Mouse (Mus musculus) embryo, embryonic 10.5 days (tissue): ENCODE results near the gene Ptprn2.
A peak's percentile ranks its signal among the peaks of the same experiment; 100 is the strongest.

ENCODE experiments used
- DNase-seq: peaks from one replicate; pipeline ENCODE4 v3.0.0-alpha.2; 2015; ENCODE audit warnings: low spot score

Ptprn2 gene

GRCm38 (mm10) chr12:116594866-116595610 lies 109.5 kb downstream of the Ptprn2 start:
- no peak for DNase-seq

- DNase-seq: no peak
These were observed 110.2 kb downstream of the Ptprn2 start for GRCm38 (mm10) chr12:116595727-116596126.

GRCm38 (mm10) chr12:116596993-116597392 lies 111.5 kb downstream of the Ptprn2 start:
- no peak for DNase-seq

GRCm38 (mm10) chr12:116597670-116598069 lies 112.2 kb downstream of the Ptprn2 start:
- no peak for DNase-seq

GRCm38 (mm10) chr12:116598123-116599005 lies 112.8 kb downstream of the Ptprn2 start:
- no peak for DNase-seq

- DNase-seq: peak; percentile 80
These were observed 114.0 kb downstream of the Ptprn2 start for GRCm38 (mm10) chr12:116599537-116599936.

- DNase-seq: no peak
These were observed 114.5 kb downstream of the Ptprn2 start for GRCm38 (mm10) chr12:116600054-116600453.

GRCm38 (mm10) chr12:116601395-116601794 lies 115.9 kb downstream of the Ptprn2 start:
- DNase-seq: no peak

GRCm38 (mm10) chr12:116601921-116602320 lies 116.4 kb downstream of the Ptprn2 start:
- no peak for DNase-seq

GRCm38 (mm10) chr12:116608598-116608997 lies 123.1 kb downstream of the Ptprn2 start:
- no peak for DNase-seq

GRCm38 (mm10) chr12:116619868-116620267 lies 134.3 kb downstream of the Ptprn2 start:
- peak; percentile 84 for DNase-seq

GRCm38 (mm10) chr12:116620299-116620698 lies 134.8 kb downstream of the Ptprn2 start:
- no peak for DNase-seq

- no peak for DNase-seq
These were observed 136.0 kb downstream of the Ptprn2 start for GRCm38 (mm10) chr12:116621325-116622040.

- DNase-seq: no peak
These were observed 137.3 kb downstream of the Ptprn2 start for GRCm38 (mm10) chr12:116622665-116623387.

- DNase-seq: peak; percentile 82
These were observed 140.1 kb downstream of the Ptprn2 start for GRCm38 (mm10) chr12:116625391-116626281.

- no peak for DNase-seq
These were observed 143.5 kb downstream of the Ptprn2 start for GRCm38 (mm10) chr12:116628992-116629391.

- no peak for DNase-seq
These were observed 152.0 kb downstream of the Ptprn2 start for GRCm38 (mm10) chr12:116637498-116637897.

GRCm38 (mm10) chr12:116640871-116641270 lies 155.4 kb downstream of the Ptprn2 start:
- DNase-seq: no peak

- DNase-seq: peak; percentile 31
These were observed 156.0 kb downstream of the Ptprn2 start for GRCm38 (mm10) chr12:116641339-116642190.

- no peak for DNase-seq
These were observed 156.7 kb downstream of the Ptprn2 start for GRCm38 (mm10) chr12:116642191-116642549.
